Mouse (Mus musculus) CH12.LX (cell line): ENCODE measurements at regions not wholly inside any gene's neighbourhood (a gene's known extent, or its start where the extent isn't known, plus 50 kb on each side); places are given as distances from the start of the nearest gene placed in this dataset.

Source experiments
- DNase-seq: peaks from one replicate; pipeline ENCODE4 v3.0.0-alpha.2; 2013; ENCODE audit errors: extremely low read depth
- H3K27ac ChIP-seq: 2 replicates; pipeline ENCODE4 v1.5.1; 2012; ENCODE audit warnings: low read depth, mild to moderate bottlenecking, control low read depth, moderate library complexity; ENCODE audit not compliant: insufficient read depth
- H3K27me3 ChIP-seq: replicated peaks from 2 replicates; pipeline ENCODE3; 2012; ENCODE audit warnings: inconsistent platforms
- H3K36me3 ChIP-seq, 2 experiments: replicated peaks in 1 of 2; 2 replicates each; pipeline versions ENCODE3 to v1.6.1; 2012; ENCODE audit warnings: inconsistent platforms in 1 of 2, low read length in 1 of 2, mild to moderate bottlenecking in 1 of 2, mixed read lengths in 1 of 2, moderate library complexity in 1 of 2; ENCODE audit not compliant: control insufficient read depth in 1 of 2, insufficient read depth in 1 of 2
- H3K4me1 ChIP-seq, 2 experiments: 2 replicates each; pipeline ENCODE4 v1.6.1; 2012; ENCODE audit warnings: inconsistent platforms in 1 of 2, moderate library complexity in 1 of 2; ENCODE audit not compliant: insufficient read depth in 2 of 2, control insufficient read depth in 1 of 2
- H3K4me2 ChIP-seq: 2 replicates; pipeline ENCODE4 v1.6.1; 2012; ENCODE audit warnings: low read depth, mild to moderate bottlenecking, control low read depth; ENCODE audit not compliant: poor library complexity, insufficient read depth, severe bottlenecking
- H3K4me3 ChIP-seq, 3 experiments: fragments of 150-350 bp in 1 of 3; sonication (generic) in 1 of 3; replicated peaks in 1 of 3; 2 replicates each; pipeline versions ENCODE3 to v1.5.1; 2011 to 2012; ENCODE audit warnings: low read depth in 2 of 3, low read length in 2 of 3, mild to moderate bottlenecking in 2 of 3, moderate library complexity in 2 of 3, control low read depth in 1 of 3, improper control_type of control experiment in 1 of 3, inconsistent platforms in 1 of 3, mixed read lengths in 1 of 3; ENCODE audit not compliant: poor library complexity in 1 of 3
- H3K79me2 ChIP-seq: replicated peaks from 2 replicates; pipeline ENCODE4 v1.6.1; 2012; ENCODE audit warnings: mild to moderate bottlenecking, moderate library complexity; ENCODE audit not compliant: control insufficient read depth, poor library complexity, insufficient read depth, severe bottlenecking; ENCODE audit errors: extremely low read depth
- H3K9ac ChIP-seq: 2 replicates; pipeline ENCODE4 v1.6.1; 2012; ENCODE audit warnings: low read depth, mild to moderate bottlenecking, control low read depth, moderate library complexity; ENCODE audit not compliant: insufficient read depth
- H3K9me3 ChIP-seq: replicated peaks from 2 replicates; pipeline ENCODE3; 2012; ENCODE audit warnings: low read length, inconsistent platforms, mixed read lengths
- CHD1 ChIP-seq: IDR thresholded peaks from 2 replicates; pipeline ENCODE4 v1.6.1; 2012; ENCODE audit warnings: low read depth, low read length, improper control_type of control experiment, inconsistent platforms
- ETS1 ChIP-seq: conservative IDR thresholded peaks from 2 replicates; pipeline ENCODE4 v1.6.1; 2012; ENCODE audit warnings: low read depth, mild to moderate bottlenecking, inconsistent platforms, low read length, improper control_type of control experiment, moderate library complexity
- GABPA ChIP-seq: IDR thresholded peaks from 2 replicates; pipeline ENCODE4 v1.6.1; 2012; ENCODE audit warnings: low read depth, low read length, improper control_type of control experiment, inconsistent platforms; ENCODE audit not compliant: insufficient replicate concordance
- HCFC1 ChIP-seq: IDR thresholded peaks from 2 replicates; pipeline ENCODE4 v1.6.1; 2012; ENCODE audit warnings: low read depth, mild to moderate bottlenecking, inconsistent platforms, low read length, improper control_type of control experiment
- JUN ChIP-seq: IDR thresholded peaks from 2 replicates; pipeline ENCODE4 v1.6.1; 2011; ENCODE audit warnings: low read depth, mild to moderate bottlenecking, low read length, improper control_type of control experiment, moderate library complexity; ENCODE audit not compliant: insufficient read depth
- MAFK ChIP-seq: IDR thresholded peaks from 2 replicates; pipeline ENCODE4 v1.6.1; 2011; ENCODE audit warnings: low read length, improper control_type of control experiment; ENCODE audit not compliant: insufficient replicate concordance
- MAZ ChIP-seq: IDR thresholded peaks from 2 replicates; pipeline ENCODE4 v1.6.1; 2012; ENCODE audit warnings: low read depth, mild to moderate bottlenecking, inconsistent platforms, low read length, improper control_type of control experiment, moderate library complexity
- MEF2A ChIP-seq: IDR thresholded peaks from 2 replicates; pipeline ENCODE4 v1.6.1; 2014; ENCODE audit warnings: low read depth, mild to moderate bottlenecking, inconsistent platforms, low read length, improper control_type of control experiment, borderline replicate concordance
- MYC ChIP-seq: IDR thresholded peaks from 2 replicates; pipeline ENCODE4 v1.6.1; 2011; ENCODE audit warnings: low read depth, mild to moderate bottlenecking, improper control_type of control experiment, low read length
- NRF1 ChIP-seq: IDR thresholded peaks from 2 replicates; pipeline ENCODE4 v1.6.1; 2014; ENCODE audit warnings: low read depth, mild to moderate bottlenecking, inconsistent platforms, low read length, improper control_type of control experiment, moderate library complexity
- PAX5 ChIP-seq: IDR thresholded peaks from 2 replicates; pipeline ENCODE4 v1.6.1; 2012; ENCODE audit warnings: low read length, inconsistent platforms, mixed read lengths
- POLR2A ChIP-seq: IDR thresholded peaks from 2 replicates; pipeline ENCODE4 v1.6.1; 2011; ENCODE audit warnings: low read depth, mild to moderate bottlenecking, improper control_type of control experiment, low read length
- POLR2AphosphoS2 ChIP-seq: IDR thresholded peaks from 2 replicates; pipeline ENCODE4 v1.6.1; 2011; ENCODE audit warnings: low read depth, low read length, improper control_type of control experiment
- RAD21 ChIP-seq: IDR thresholded peaks from 2 replicates; pipeline ENCODE4 v1.6.1; 2011; ENCODE audit warnings: low read depth, mild to moderate bottlenecking, low read length, improper control_type of control experiment, moderate library complexity
- SIN3A ChIP-seq: IDR thresholded peaks from 2 replicates; pipeline ENCODE4 v1.6.1; 2012; ENCODE audit warnings: low read length, improper control_type of control experiment, inconsistent platforms
- USF1 ChIP-seq: IDR thresholded peaks from 2 replicates; pipeline ENCODE4 v1.6.1; 2014; ENCODE audit warnings: low read depth, mild to moderate bottlenecking, inconsistent platforms, low read length, improper control_type of control experiment
- USF2 ChIP-seq: conservative IDR thresholded peaks from 2 replicates; pipeline ENCODE4 v1.6.1; 2011; ENCODE audit warnings: low read depth, low read length, improper control_type of control experiment
- ZC3H11A ChIP-seq: IDR thresholded peaks from 2 replicates; pipeline ENCODE4 v1.6.1; 2012; ENCODE audit warnings: low read depth, mild to moderate bottlenecking, inconsistent platforms, low read length, improper control_type of control experiment
- ZKSCAN1 ChIP-seq: IDR thresholded peaks from 2 replicates; pipeline ENCODE4 v1.6.1; 2012; ENCODE audit warnings: low read depth, inconsistent platforms, low read length, improper control_type of control experiment, borderline replicate concordance
- dilution Hi-C: fragments of 300-500 bp; cut with MboI; formaldehyde crosslinking; loops from 2 replicates; pipeline ENCODE4 v1.14.3; 2020; ENCODE audit warnings: low sequenced_read_pairs; ENCODE audit not compliant: extremely low pct_unique_long_range_greater_than_20kb, extremely low pct_ligation_motif_present
- in situ Hi-C: fragments of 300-500 bp; cut with MboI; formaldehyde crosslinking; loops from 3 replicates; pipeline ENCODE4 v1.14.3; 2019; ENCODE audit warnings: low sequenced_read_pairs, low pct_ligation_motif_present, low pct_unique_long_range_greater_than_20kb, mixed read lengths

DNA sequence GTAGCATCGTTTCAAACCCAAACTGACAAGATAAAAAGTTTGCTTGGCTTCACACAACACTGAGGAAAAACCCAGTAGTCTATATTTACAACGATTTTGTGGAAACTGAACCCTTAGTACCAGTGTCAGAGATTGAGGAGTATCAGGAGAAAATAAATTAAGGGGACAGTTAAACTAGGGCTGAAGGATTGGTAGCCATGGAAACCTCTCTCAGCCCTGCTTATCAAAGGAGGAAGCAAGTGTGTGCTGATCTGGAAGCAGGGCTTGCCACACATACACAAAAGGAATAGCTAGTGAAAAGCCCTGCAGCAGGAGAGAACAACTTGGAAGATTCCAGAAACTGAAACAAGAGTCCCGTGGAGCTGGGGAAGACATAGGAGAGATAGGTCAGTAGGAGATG is 165.3 kb downstream of the Edem1 start:
- no peak overlapping the region for H3K4me2 ChIP-seq
- DNase-seq: no peak
- no peaks in the 10 kb centered on the region for H3K27me3 ChIP-seq
- TF ChIP-seq CHD1: no peak
- no peak for TF ChIP-seq MEF2A
- TF ChIP-seq ZC3H11A: no peak
- TF ChIP-seq RAD21: no peak
- no peak for TF ChIP-seq PAX5
- no peak for TF ChIP-seq MAFK
- no peak for TF ChIP-seq POLR2A
- TF ChIP-seq HCFC1: no peak
- TF ChIP-seq ZKSCAN1: no peak
- TF ChIP-seq ETS1: no peak
- no peak for TF ChIP-seq USF1
- no peak for TF ChIP-seq POLR2AphosphoS2
- TF ChIP-seq SIN3A: no peak
- no peak for TF ChIP-seq GABPA
- no peaks in the 10 kb centered on the region for H3K9me3 ChIP-seq
- dilution Hi-C loops: no loop called here
- no peak overlapping the region for H3K4me3 ChIP-seq
- no peaks in the 10 kb centered on the region for H3K79me2 ChIP-seq
- in situ Hi-C loops: no loop called here
- H3K27ac ChIP-seq: no peak overlapping the region
- H3K4me1 ChIP-seq: no peaks in the 10 kb centered on the region
- no peak overlapping the region for H3K9ac ChIP-seq
- no peaks in the 10 kb centered on the region for H3K36me3 ChIP-seq

- H3K9ac ChIP-seq: no peak overlapping the region
- dilution Hi-C loops (no loop called here), in situ Hi-C loops (no loop called here)
- H3K4me2 ChIP-seq: no peak overlapping the region
- no peak for DNase-seq
- no peaks in the 10 kb centered on the region for H3K79me2 ChIP-seq
- no peaks in the 10 kb centered on the region for H3K36me3 ChIP-seq
- no peaks in the 10 kb centered on the region for H3K4me1 ChIP-seq
- no peaks in the 10 kb centered on the region for H3K9me3 ChIP-seq
- no peak overlapping the region for H3K27ac ChIP-seq
- no peak overlapping the region for H3K4me3 ChIP-seq
- TF ChIP-seq NRF1 (no peak), MAZ (no peak), MEF2A (no peak), MYC (no peak), RAD21 (no peak), JUN (no peak), USF2 (no peak)
- no peaks in the 10 kb centered on the region for H3K27me3 ChIP-seq
Measured at GRCm38 (mm10) chr6:109004443-109004842, 176.0 kb downstream of the Edem1 start.
